Mouse (Mus musculus): ENCODE measurements at regions not wholly inside any gene's neighbourhood (a gene's known extent, or its start where the extent isn't known, plus 50 kb on each side); places are given as distances from the start of the nearest gene placed in this dataset.

- Histone ChIP-seq H3K4me3 (no peak overlapping the region), H3K9me3 (no peaks in the 10 kb centered on the region), H3K36me3 (no peaks in the 10 kb centered on the region), H3K4me2 (no peak overlapping the region), H3K27ac (no peak overlapping the region), H3K4me1 (peaks cover 27% of the 10 kb centered on the region), H3K27me3 (no peaks in the 10 kb centered on the region), H3K9ac (no peak overlapping the region)
- 79% methylated on average over 3 of the region's 3 CpGs for WGBS
- no peak for ATAC-seq (ENCODE audit: insufficient number of reproducible peaks, insufficient read depth, low FRiP score, low TSS enrichment, low read depth)
Observed at GRCm38 (mm10) chr12:28380203-28380602, 172.0 kb downstream of the Dcdc2c start.

GRCm38 (mm10) chr12:28377968-28378367 lies 174.2 kb downstream of the Dcdc2c start:
- H3K27ac ChIP-seq: 0 out of 2 replicates have a peak overlapping the region, but pooled peaks have one; percentile 55
- no peaks in the 10 kb centered on the region for H3K9me3 ChIP-seq
- H3K4me2 ChIP-seq: no peak overlapping the region
- 59% methylated on average over 3 of the region's 3 CpGs for WGBS
- peaks cover 27% of the 10 kb centered on the region for H3K4me1 ChIP-seq
- H3K9ac ChIP-seq: no peak overlapping the region
- ATAC-seq (ENCODE audit: insufficient number of reproducible peaks, insufficient read depth, low FRiP score, low TSS enrichment, low read depth): no peak
- H3K4me3 ChIP-seq: no peak overlapping the region
- H3K36me3 ChIP-seq: no peaks in the 10 kb centered on the region
- H3K27me3 ChIP-seq: no peaks in the 10 kb centered on the region

GRCm38 (mm10) chr12:28377373-28377772 lies 174.8 kb downstream of the Dcdc2c start:
- Histone ChIP-seq H3K36me3 (no peaks in the 10 kb centered on the region), H3K27me3 (no peaks in the 10 kb centered on the region), H3K4me1 (peaks cover 27% of the 10 kb centered on the region), H3K27ac (peak overlapping the region; percentile 55; the same call in 1 of the 2 replicates), H3K9me3 (no peaks in the 10 kb centered on the region), H3K4me2 (no peak overlapping the region), H3K4me3 (no peak overlapping the region), H3K9ac (no peak overlapping the region)
- ATAC-seq (ENCODE audit: insufficient number of reproducible peaks, insufficient read depth, low FRiP score, low TSS enrichment, low read depth): 0 out of 2 replicates have a peak, but pooled peaks have one; percentile 43
- 59% methylated on average over 4 of the region's 4 CpGs for WGBS

GRCm38 (mm10) chr12:28376770-28377169 lies 175.4 kb downstream of the Dcdc2c start:
- H3K4me3 ChIP-seq: no peak overlapping the region
- WGBS: 47% methylated on average over 4 of the region's 4 CpGs
- no peak overlapping the region for H3K4me2 ChIP-seq
- H3K4me1 ChIP-seq: peaks cover 27% of the 10 kb centered on the region
- no peak overlapping the region for H3K9ac ChIP-seq
- no peak overlapping the region for H3K27ac ChIP-seq
- H3K27me3 ChIP-seq: no peaks in the 10 kb centered on the region
- no peaks in the 10 kb centered on the region for H3K9me3 ChIP-seq
- no peak for ATAC-seq (ENCODE audit: insufficient number of reproducible peaks, insufficient read depth, low FRiP score, low TSS enrichment, low read depth)
- H3K36me3 ChIP-seq: no peaks in the 10 kb centered on the region

GRCm38 (mm10) chr12:28365304-28365703 lies 186.9 kb downstream of the Dcdc2c start:
- no peak for ATAC-seq (ENCODE audit: insufficient number of reproducible peaks, insufficient read depth, low FRiP score, low TSS enrichment, low read depth)
- peaks cover 15% of the 10 kb centered on the region for H3K4me1 ChIP-seq
- no peak overlapping the region for H3K9ac ChIP-seq
- H3K27me3 ChIP-seq: no peaks in the 10 kb centered on the region
- no peak overlapping the region for H3K4me3 ChIP-seq
- H3K4me2 ChIP-seq: no peak overlapping the region
- WGBS: 28% methylated on average over 2 of the region's 2 CpGs
- no peaks in the 10 kb centered on the region for H3K36me3 ChIP-seq
- no peaks in the 10 kb centered on the region for H3K9me3 ChIP-seq
- 0 out of 2 replicates have a peak overlapping the region, but pooled peaks have one; percentile 39 for H3K27ac ChIP-seq

- WGBS: 31% methylated on average over 7 of the region's 7 CpGs
- ATAC-seq (ENCODE audit: insufficient number of reproducible peaks, insufficient read depth, low FRiP score, low TSS enrichment, low read depth): no peak
- H3K27ac ChIP-seq: no peak overlapping the region
- H3K27me3 ChIP-seq: no peaks in the 10 kb centered on the region
- no peaks in the 10 kb centered on the region for H3K36me3 ChIP-seq
- H3K4me2 ChIP-seq: no peak overlapping the region
- H3K4me1 ChIP-seq: no peaks in the 10 kb centered on the region
- no peak overlapping the region for H3K9ac ChIP-seq
- H3K4me3 ChIP-seq: no peak overlapping the region
- H3K9me3 ChIP-seq: no peaks in the 10 kb centered on the region
Observed at GRCm38 (mm10) chr12:28358737-28359333, 193.4 kb downstream of the Dcdc2c start.

GRCm38 (mm10) chr12:28357764-28358163 lies 194.4 kb downstream of the Dcdc2c start:
- Histone ChIP-seq H3K4me1 (peaks cover 7% of the 10 kb centered on the region), H3K4me2 (no peak overlapping the region), H3K9ac (no peak overlapping the region), H3K27ac (no peak overlapping the region), H3K9me3 (no peaks in the 10 kb centered on the region), H3K36me3 (no peaks in the 10 kb centered on the region), H3K27me3 (no peaks in the 10 kb centered on the region), H3K4me3 (no peak overlapping the region)
- ATAC-seq (ENCODE audit: insufficient number of reproducible peaks, insufficient read depth, low FRiP score, low TSS enrichment, low read depth): no peak
- WGBS: 92% methylated on average over 10 of the region's 10 CpGs

GRCm38 (mm10) chr12:28353140-28353539 lies 199.1 kb downstream of the Dcdc2c start:
- Histone ChIP-seq H3K4me2 (no peak overlapping the region), H3K27me3 (no peaks in the 10 kb centered on the region), H3K9me3 (no peaks in the 10 kb centered on the region), H3K4me3 (no peak overlapping the region), H3K27ac (peak overlapping the region; percentile 22; the same call in 1 of the 2 replicates), H3K9ac (no peak overlapping the region), H3K36me3 (no peaks in the 10 kb centered on the region), H3K4me1 (peaks cover 18% of the 10 kb centered on the region)
- no peak for ATAC-seq (ENCODE audit: insufficient number of reproducible peaks, insufficient read depth, low FRiP score, low TSS enrichment, low read depth)
- WGBS: 46% methylated on average over 3 of the region's 3 CpGs

GRCm38 (mm10) chr12:28352571-28352970 lies 199.6 kb downstream of the Dcdc2c start:
- no peaks in the 10 kb centered on the region for H3K9me3 ChIP-seq
- no peaks in the 10 kb centered on the region for H3K36me3 ChIP-seq
- peaks cover 18% of the 10 kb centered on the region for H3K4me1 ChIP-seq
- no peak overlapping the region for H3K4me3 ChIP-seq
- no peak overlapping the region for H3K9ac ChIP-seq
- H3K4me2 ChIP-seq: no peak overlapping the region
- ATAC-seq (ENCODE audit: insufficient number of reproducible peaks, insufficient read depth, low FRiP score, low TSS enrichment, low read depth): no peak
- 25% methylated on average over 3 of the region's 3 CpGs for WGBS
- H3K27me3 ChIP-seq: no peaks in the 10 kb centered on the region
- H3K27ac ChIP-seq: peak overlapping the region; percentile 22; the same call in 1 of the 2 replicates

- Histone ChIP-seq H3K36me3 (no peaks in the 10 kb centered on the region), H3K27ac (no peak overlapping the region)
- no peak for ATAC-seq (ENCODE audit: insufficient number of reproducible peaks, insufficient read depth, low FRiP score, low TSS enrichment, low read depth)
Observed at GRCm38 (mm10) chr12:28342735-28343134, 209.5 kb downstream of the Dcdc2c start.

GRCm38 (mm10) chr12:28332591-28332990 lies 219.6 kb downstream of the Dcdc2c start:
- WGBS: 16% methylated on average over 5 of the region's 5 CpGs
- H3K27ac ChIP-seq: no peak overlapping the region
- ATAC-seq (ENCODE audit: insufficient number of reproducible peaks, insufficient read depth, low FRiP score, low TSS enrichment, low read depth): no peak
- no peaks in the 10 kb centered on the region for H3K9me3 ChIP-seq
- H3K9ac ChIP-seq: no peak overlapping the region
- H3K36me3 ChIP-seq: no peaks in the 10 kb centered on the region
- H3K4me2 ChIP-seq: no peak overlapping the region
- H3K27me3 ChIP-seq: no peaks in the 10 kb centered on the region
- no peak overlapping the region for H3K4me3 ChIP-seq
- H3K4me1 ChIP-seq: 0 out of 2 replicates have a peak, but pooled peaks cover 3% of the 10 kb centered on the region

More at GRCm38 (mm10) chr12:28342735-28343134, 209.5 kb downstream of the Dcdc2c start:
- H3K4me3 ChIP-seq: no peak overlapping the region
- peaks cover 6% of the 10 kb centered on the region; the same call in 1 of the 2 replicates for H3K4me1 ChIP-seq
- H3K27me3 ChIP-seq: no peaks in the 10 kb centered on the region
- 66% methylated on average over 2 of the region's 2 CpGs for WGBS
- no peak overlapping the region for H3K4me2 ChIP-seq
- H3K9me3 ChIP-seq: no peaks in the 10 kb centered on the region
- no peak overlapping the region for H3K9ac ChIP-seq

GRCm38 (mm10) chr12:28331843-28332242 lies 220.4 kb downstream of the Dcdc2c start:
- Histone ChIP-seq H3K27ac (no peak overlapping the region), H3K9ac (no peak overlapping the region), H3K4me1 (0 out of 2 replicates have a peak, but pooled peaks cover 3% of the 10 kb centered on the region), H3K4me2 (no peak overlapping the region), H3K4me3 (no peak overlapping the region), H3K9me3 (no peaks in the 10 kb centered on the region), H3K36me3 (no peaks in the 10 kb centered on the region), H3K27me3 (no peaks in the 10 kb centered on the region)
- ATAC-seq (ENCODE audit: insufficient number of reproducible peaks, insufficient read depth, low FRiP score, low TSS enrichment, low read depth): no peak
- 73% methylated on average over 2 of the region's 2 CpGs for WGBS

Data from embryonic facial prominence, embryonic 13.5 days (tissue).